Mouse (Mus musculus): Measurements from ENCODE around the gene Fam78a. TPM values are rescaled to one million over a fixed set of nuclear protein-coding genes. Genes with fewer than 3 reads are reported as not detected.
"Not testable (repeated sequence)": the region's sequence is repeated elsewhere in the genome, so short reads cannot be mapped to it uniquely, and the experiment has no call there.

Gene Fam78a
- total RNA-seq, 2 experiments from 2014 or later = 23.9 to 25.2 TPM

DNA sequence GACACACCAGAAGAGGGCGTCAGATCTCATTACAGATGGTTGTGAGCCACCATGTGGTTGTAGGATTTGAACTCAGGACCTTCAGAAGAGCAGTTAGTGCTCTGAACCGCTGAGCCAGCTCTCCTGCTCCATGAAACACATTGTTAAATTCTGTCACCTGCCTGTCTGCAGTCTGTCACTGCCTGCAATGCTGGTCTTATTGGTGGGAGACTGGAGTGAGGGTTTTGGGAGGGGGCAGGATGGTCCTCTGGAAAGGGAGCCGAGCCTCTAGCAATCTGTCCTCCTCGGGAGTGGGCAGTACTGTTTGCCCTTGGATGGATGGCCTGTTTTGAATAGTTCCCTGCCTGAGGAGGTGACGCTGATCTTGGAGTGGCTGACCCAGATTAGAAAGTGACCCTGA is 40.8 kb downstream of the Fam78a start:
- DNase-seq = no peak

DNA sequence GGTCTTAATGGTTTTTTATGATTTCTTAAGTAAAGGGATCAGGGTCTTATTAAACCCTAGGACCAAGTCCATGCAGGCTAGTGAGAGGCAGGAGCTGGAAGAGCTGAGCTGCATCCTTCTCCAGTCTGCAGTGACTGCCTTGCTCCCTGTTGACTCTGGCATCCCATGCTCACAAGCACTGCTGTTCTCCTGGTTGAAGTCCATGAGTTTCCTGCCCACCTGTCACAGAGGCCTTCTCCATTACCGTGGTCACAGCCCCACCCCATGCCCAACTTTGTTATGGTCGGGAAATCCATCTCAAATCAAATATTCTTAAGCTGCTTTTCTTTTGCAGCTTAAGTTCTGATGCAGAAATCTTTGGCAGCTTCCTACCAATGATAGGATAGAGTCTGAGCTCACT is 43.6 kb downstream of the Fam78a start:
- DNase-seq = no peak

DNA sequence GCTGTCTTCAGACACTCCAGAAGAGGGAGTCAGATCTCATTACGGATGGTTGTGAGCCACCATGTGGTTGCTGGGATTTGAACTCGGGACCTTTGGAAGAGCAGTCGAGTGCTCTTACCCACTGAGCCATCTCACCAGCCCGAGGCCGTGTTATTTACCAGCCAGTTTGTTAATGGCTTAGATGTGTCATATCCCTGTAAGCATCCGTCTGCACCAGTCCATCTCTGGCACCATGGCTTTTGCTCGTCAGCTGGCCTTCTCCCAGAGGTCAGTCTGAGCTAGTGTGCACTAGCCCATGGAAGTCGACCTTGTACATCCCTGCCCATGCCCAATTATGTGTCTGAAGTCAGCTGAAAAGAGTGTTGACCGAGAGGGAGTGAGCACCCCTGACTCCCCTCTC is 44.0 kb downstream of the Fam78a start:
- DNase-seq = not testable (repeated sequence)

DNA sequence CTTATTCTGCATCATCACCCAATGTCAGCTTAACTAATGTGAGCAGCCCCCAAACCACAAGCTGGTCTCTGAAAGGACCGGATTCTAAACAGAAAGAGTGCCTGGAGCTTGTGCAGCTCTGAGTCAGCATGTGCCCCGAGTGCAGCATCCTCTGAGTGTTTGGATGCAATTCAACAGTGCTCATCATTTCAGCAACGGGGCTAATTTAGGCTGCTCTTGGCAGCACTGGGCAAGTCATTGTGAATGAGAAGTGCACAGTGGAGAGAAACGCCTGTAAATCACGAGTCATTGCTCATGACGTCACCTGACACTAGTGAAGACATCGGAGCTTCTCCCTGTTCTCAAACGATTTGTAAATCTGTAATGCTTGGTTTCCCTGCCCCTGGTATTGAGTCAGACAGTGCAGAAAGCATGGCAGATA is 46.0 kb downstream of the Fam78a start:
- no peak for DNase-seq

DNA sequence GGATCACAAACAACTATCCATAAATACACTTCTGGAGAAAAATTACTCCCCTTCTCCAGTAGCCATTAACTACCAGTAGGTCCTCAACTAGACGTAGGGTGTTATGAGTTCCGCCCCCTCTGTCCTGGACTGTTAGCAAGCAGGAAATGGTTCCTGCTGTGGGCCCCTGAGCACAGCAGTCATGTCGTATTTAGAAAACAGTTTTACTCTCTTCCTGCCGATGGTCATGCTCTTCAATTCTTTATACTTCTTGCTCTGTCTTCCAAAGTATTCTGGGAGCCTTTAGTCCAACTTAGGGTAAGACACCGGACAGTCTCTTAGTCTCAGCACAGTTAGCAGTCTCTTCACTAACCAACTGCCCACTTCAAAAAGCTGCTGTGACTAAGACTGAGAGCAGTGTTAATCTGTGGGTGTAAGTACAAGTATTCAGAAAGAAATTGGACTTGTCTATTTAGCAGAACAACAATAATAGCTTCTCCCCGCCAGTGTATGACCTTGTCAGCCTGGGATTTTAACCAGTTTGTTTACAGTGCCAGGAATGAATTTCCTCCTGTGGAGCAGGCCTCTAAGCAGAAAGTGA is 47.3 kb downstream of the Fam78a start:
- no peak for DNase-seq

DNA sequence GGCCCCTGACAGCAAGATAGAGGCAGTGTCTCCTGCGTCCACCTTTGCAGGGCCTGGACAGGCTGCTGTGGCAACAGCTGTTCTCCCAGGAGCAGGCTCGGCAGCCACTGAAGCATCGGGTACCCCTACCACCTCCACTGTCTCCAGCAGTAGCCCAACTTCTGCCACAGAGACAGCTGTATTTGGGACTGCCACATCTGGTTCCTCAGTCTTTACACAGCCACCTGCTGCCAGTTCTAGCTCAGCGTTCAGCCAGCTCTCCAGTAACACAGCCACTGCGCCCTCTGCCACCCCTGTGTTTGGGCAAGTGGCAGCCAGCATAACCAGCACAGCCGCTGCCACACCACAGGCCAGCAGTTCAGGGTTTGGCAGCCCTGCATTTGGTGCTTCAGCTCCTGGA is 50.5 kb downstream of the Fam78a start:
- DNase-seq = no peak

DNA sequence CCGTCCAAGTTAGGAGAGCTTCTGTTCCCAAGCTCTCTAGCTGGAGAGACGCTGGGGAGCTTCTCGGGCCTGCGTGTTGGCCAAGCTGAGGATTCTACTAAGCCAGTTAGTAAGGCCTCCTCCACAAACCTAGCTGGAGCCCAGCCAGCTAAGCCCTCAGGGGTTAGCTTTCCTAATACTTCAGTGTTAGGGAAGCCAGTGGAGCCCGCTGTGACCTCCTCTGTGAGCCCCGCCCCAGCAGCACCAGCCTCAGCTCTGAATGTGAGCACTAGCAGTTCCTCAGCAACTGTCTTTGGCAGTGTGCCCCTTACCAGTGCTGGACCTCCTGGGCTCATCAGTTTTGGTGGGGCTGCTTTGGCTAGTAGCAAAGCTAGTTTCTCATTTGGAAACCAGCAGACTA is 51.2 kb downstream of the Fam78a start:
- DNase-seq = peak; percentile 76

DNA sequence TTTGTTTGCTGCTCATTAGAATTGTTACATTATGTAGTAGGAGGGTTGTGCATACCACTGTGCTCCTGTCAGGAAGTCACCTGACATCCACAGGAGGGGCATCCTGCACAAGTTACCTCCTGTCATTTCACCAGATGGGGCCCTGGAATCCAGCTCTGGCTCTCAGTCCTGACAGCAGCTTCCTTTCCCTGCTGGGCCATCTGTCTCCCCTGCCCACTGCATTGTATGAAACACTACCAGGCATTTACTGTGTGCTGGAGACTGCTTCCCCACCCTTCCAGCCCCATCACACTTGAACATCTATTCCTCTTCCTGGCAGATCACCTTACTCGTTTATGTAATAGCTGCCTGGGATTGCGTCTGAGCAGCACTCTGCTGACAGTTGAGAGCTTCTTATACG is 55.0 kb downstream of the Fam78a start:
- DNase-seq = no peak

DNA sequence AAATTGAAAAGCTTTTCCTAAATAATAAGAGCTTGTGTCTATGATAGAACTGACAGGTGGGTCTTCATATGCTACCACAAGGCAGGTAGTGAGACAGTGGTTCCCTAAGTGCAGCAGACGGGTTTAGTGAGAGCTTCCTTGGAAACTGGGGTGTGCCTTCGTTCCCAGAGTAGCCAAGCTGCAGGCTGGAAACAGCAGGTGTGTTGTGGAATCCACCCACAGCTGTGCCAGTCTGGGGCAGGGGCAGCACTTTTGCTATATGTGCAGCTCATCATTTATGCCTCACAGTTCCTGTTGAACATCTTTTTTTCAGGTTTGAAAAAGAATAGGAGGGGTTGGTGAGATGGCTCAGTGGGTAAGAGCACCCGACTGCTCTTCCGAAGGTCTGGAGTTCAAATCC is 60.3 kb downstream of the Fam78a start:
- DNase-seq = no peak

DNA sequence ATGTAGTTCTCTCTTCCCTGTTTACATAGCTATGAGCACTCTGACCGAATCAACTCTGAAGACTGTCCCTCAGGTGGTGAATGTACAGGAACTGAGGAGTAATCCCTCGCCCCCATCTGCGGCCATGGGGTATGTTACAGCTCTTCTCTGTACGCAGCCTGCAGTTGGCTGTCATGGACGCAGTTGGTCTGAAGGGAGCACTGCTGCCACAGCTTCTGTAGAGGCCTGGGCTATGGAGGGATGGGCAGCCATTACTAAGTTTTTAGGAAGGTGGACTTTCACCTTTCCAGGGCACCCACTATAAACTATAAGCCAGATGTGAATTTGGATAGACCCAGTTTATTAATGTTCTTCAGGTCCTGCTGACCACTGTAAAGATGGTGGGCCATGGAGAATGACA is 64.4 kb downstream of the Fam78a start:
- no peak for DNase-seq

DNA sequence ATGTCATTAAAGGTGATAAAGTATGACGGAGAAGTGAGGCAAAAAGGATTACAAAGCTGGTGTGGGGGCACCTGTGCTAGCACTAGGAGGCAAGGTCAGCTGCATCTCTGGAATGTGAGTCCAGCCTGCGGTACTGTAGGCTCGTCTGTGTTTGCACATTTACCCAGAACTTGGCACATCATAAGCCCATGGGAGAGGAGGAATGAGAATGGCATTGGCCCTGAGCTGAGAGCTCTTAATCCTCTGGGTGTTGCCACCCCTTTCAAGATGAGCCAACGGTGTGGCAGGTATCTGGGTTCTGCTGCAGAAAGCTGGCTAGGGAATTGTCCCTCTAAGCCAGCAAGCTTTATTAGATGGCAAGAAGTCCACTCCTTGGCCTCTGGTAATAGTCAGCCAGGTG is 65.0 kb downstream of the Fam78a start:
- no peak for DNase-seq

DNA sequence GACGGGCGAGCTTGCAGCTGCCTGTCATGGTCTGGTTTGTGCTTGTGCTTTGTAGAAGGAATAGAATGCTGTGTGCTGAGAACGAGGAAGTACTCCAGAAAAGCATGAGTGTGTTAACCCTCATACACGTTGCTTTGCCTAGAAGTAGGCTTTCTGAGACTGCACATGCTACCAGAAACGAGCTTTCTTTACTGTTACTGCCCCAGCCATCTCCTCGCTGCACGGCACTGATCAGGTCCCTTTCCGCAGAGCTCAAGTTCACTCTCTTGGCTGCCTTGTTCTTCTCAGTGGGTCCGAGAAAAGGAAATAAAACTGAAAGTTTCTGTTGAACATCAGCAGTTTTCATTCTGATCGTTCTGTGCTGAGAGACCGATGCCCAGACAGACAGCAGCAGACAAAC is 75.9 kb downstream of the Fam78a start:
- no peak for DNase-seq

DNA sequence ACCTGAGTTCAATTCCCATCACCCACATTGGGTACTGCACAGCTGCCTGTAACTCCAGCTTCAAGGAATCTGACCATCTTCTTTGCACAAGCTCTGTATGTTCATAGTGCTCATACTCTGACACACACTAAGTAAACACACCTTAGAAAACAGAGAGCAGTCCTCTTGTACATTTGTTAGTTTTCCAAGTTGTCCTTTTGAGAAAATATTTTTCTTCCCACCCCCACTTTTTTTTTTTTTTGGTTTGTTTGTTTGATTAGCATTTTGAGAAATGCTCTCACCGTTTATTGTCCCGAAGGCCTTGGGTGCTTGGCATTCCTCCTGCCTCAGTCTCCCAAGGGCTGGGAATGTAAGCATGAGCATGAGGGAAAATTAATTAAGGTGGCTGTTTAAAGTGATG is 76.3 kb downstream of the Fam78a start:
- DNase-seq = no peak

Small RNA genes within 50 kb of the gene (microRNA-seq; reads per million reads assigned to microRNA genes)
- gene Mir7674 = 0.64 to 0.75 reads per million in 2 experiments

Other genes starting within 250 kb of the Fam78a start
- gene Fibcd1, start 238.9 kb downstream of the Fam78a start, total RNA-seq (2021) = under 1 TPM in 1 of 2 experiments, not detected in 1; 0.05 TPM
- gene Lamc3, start 197.6 kb downstream of the Fam78a start, total RNA-seq (2021) = under 1 TPM; 0.25 to 0.26 TPM
- gene Aif1l, start 134.7 kb downstream of the Fam78a start, total RNA-seq (2021) = 10 to 100 TPM; 25.0 to 25.5 TPM
- 10 to 100 TPM; 27.2 to 34.6 TPM for gene Nup214, start 110.4 kb downstream of the Fam78a start, total RNA-seq (2021)
- 100 to 1,000 TPM in 1 of 2 experiments, 10 to 100 TPM in 1; 90.3 to 101 TPM for gene Plpp7, start 10.7 kb upstream of the Fam78a start, total RNA-seq (2021)
- gene Prrc2b, start 66.2 kb upstream of the Fam78a start, total RNA-seq (2021) = 100 to 1,000 TPM; 104 to 111 TPM
- gene Pomt1, start 151.7 kb upstream of the Fam78a start, total RNA-seq (2021) = 10 to 100 TPM; 16.0 to 17.2 TPM
- 10 to 100 TPM; 18.0 to 20.2 TPM for gene Uck1, start 175.3 kb upstream of the Fam78a start, total RNA-seq (2021)
- gene Golga2, start 202.5 kb upstream of the Fam78a start, total RNA-seq (2021) = 10 to 100 TPM; 71.3 to 76.5 TPM
- 100 to 1,000 TPM; 140 to 148 TPM for gene Swi5, start 203.2 kb upstream of the Fam78a start, total RNA-seq (2021)